Mouse (Mus musculus) heart, embryonic 14.5 days (tissue): ENCODE data around the gene Dgkb. TPM values are rescaled to one million over a fixed set of nuclear protein-coding genes. Genes with fewer than 3 reads are reported as not detected.
A peak's percentile ranks its signal among the peaks of the same experiment; 100 is the strongest.

ENCODE experiments used
- ATAC-seq: fragments of 200-750 bp; cut with Nextera tagmentation; 2 replicates; pipeline ENCODE4 v1.8.0; 2017; ENCODE audit warnings: low read depth, moderate TSS enrichment; ENCODE audit not compliant: insufficient number of reproducible peaks, insufficient read depth, low FRiP score
- H3K27ac ChIP-seq, 2 experiments: fragments of 200-500 bp in 1 of 2; fragments of 300-500 bp in 1 of 2; sonication (generic) in 1 of 2; replicated peaks in 1 of 2; 2 replicates each; pipeline ENCODE4 v1.5.1; 2012 to 2014; ENCODE audit warnings: low read depth in 2 of 2, low read length in 2 of 2, control low read depth in 1 of 2, mild to moderate bottlenecking in 1 of 2, mixed read lengths in 1 of 2; ENCODE audit not compliant: control insufficient read depth in 1 of 2, insufficient read depth in 1 of 2
- H3K27me3 ChIP-seq: fragments of 300-500 bp; sonication (generic); 2 replicates; pipeline ENCODE4 v1.6.1; 2014; ENCODE audit warnings: mild to moderate bottlenecking, low read length, control low read depth; ENCODE audit not compliant: control insufficient read depth, insufficient read depth
- H3K36me3 ChIP-seq: fragments of 300-500 bp; sonication (generic); 2 replicates; pipeline ENCODE4 v1.6.1; 2014; ENCODE audit warnings: mild to moderate bottlenecking, control low read depth, low read length, mixed read lengths; ENCODE audit not compliant: control insufficient read depth, insufficient read depth
- H3K4me1 ChIP-seq, 2 experiments: fragments of 200-500 bp in 1 of 2; fragments of 300-500 bp in 1 of 2; sonication (generic) in 1 of 2; 2 replicates each; pipeline ENCODE4 v1.6.1; 2012 to 2014; ENCODE audit warnings: low read length in 2 of 2, control low read depth in 1 of 2, mixed read lengths in 1 of 2; ENCODE audit not compliant: control insufficient read depth in 2 of 2, insufficient read depth in 2 of 2
- H3K4me2 ChIP-seq: fragments of 300-500 bp; sonication (generic); 2 replicates; pipeline ENCODE4 v1.6.1; 2014; ENCODE audit warnings: mild to moderate bottlenecking, low read length
- H3K4me3 ChIP-seq, 2 experiments: fragments of 200-500 bp in 1 of 2; fragments of 300-500 bp in 1 of 2; sonication (generic) in 1 of 2; 2 replicates each; pipeline ENCODE4 v1.5.1; 2012 to 2014; ENCODE audit warnings: low read length in 2 of 2, mild to moderate bottlenecking in 2 of 2, control low read depth in 1 of 2, low read depth in 1 of 2, moderate library complexity in 1 of 2; ENCODE audit not compliant: control insufficient read depth in 1 of 2, insufficient read depth in 1 of 2
- H3K9ac ChIP-seq: fragments of 300-500 bp; sonication (generic); 2 replicates; pipeline ENCODE4 v1.6.1; 2014; ENCODE audit warnings: mild to moderate bottlenecking, low read length
- H3K9me3 ChIP-seq: fragments of 300-500 bp; sonication (generic); 2 replicates; pipeline ENCODE4 v1.6.1; 2016; ENCODE audit warnings: low read length, control low read depth; ENCODE audit not compliant: control insufficient read depth
- WGBS: fragments of 180-500 bp; shearing (Covaris S2); extraction: QIAGEN DNeasy Blood & Tissue Kit; methylation state at CpG from one replicate; pipeline ENCODE4 v1.1.7; 2014; 5-methylcytosine and 5-hydroxymethylcytosine counted together
- polyA plus RNA-seq: library from polyadenylated mRNA; unstranded; fragments of >200 nt; fragmentation: Nextera tagmentation; extraction: Ambion mirVana; gene quantifications from 2 replicates; pipeline ENCODE4 v1.2.1, GENCODE M21; 2014

Gene Dgkb
- polyA plus RNA-seq, 1 experiment from 2014 or later = 0.41 TPM

DNA sequence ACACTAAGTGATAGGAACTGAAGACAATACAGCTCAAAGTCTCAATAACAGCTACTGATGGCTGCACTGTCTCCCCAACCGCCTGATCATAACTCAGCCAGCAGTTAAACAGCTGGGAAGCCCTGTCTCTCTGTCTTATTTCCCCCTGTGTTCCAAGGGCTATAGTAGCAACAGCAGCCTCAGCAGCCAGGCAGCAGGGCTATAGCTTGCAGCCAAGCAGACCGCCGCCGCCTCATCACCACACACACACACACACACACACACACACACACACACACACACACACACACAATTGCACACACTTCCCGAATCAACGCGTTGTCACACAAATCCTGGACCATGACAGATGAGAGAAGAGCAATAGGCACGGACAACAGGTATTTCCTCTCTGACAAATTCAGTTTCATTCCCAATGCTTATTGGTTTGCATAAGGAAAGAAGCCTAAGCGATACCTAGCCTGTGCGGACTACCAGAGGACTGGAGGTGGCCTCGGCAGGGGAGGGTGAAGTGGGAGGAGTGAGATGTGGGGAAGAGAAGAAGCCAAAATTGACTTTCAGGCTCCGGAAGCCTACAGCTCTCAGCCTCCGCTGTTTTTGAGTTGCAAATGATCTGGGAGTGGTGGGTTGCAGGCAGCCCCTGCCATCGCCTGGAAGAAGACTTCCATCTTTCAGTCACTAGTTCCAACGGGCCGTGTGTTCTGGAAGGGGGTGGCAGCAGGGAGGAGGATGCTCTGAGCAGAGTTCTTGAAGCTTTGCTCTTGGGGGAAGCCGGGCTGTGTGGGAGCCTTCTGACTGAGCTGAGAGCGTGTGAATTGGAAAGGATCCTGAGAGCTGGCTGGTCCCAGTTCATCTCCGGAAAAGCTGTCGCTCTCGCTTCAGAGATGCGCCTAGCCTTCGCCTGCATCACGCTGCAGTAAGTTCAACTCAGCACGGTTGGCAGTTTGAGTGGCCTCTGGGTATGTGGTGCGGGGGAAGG lies 62.8 kb downstream of the Dgkb start:
- no peak overlapping the region for H3K27ac ChIP-seq

DNA sequence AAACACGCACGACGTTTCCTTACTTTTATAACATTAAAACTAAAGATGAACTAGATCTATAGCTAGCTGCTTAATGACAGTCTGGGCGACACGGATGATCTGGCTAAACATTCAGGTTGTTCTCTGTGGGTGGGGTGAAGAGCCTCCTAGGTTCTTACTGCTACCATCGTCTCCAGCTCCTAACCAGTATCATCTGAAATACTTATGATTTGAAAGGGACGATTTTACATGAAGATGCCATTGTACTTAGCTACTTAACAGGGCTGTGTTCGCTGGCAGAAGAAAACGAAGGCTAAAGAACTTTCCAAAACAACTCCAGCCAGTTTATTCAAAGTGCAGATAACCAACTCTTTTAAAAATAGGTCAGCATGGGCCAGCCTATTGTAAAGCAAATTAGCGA lies 63.9 kb downstream of the Dgkb start:
- 7% methylated on average over 10 of the region's 10 CpGs for WGBS
- no peaks in the 10 kb centered on the region for H3K9me3 ChIP-seq
- H3K4me3 ChIP-seq = peak overlapping the region in 1 of 2 experiments; percentile 41; a peak in 2 of 4 replicates
- H3K27ac ChIP-seq = no peak overlapping the region
- H3K27me3 ChIP-seq = no peaks in the 10 kb centered on the region
- ATAC-seq = no peak
- H3K4me1 ChIP-seq = no peaks in the 10 kb centered on the region; a peak in 1 of 4 replicates
- H3K36me3 ChIP-seq = no peaks in the 10 kb centered on the region
- peak overlapping the region; percentile 75 for H3K4me2 ChIP-seq
- H3K9ac ChIP-seq = no peak overlapping the region

More for the DNA sequence above, 62.8 kb downstream of the Dgkb start:
- Histone ChIP-seq H3K36me3 (no peaks in the 10 kb centered on the region), H3K27me3 (no peaks in the 10 kb centered on the region), H3K9me3 (no peaks in the 10 kb centered on the region), H3K4me1 (no peaks in the 10 kb centered on the region; a peak in 1 of 4 replicates), H3K4me2 (peak overlapping the region; percentile 75), H3K9ac (no peak overlapping the region), H3K4me3 (peak overlapping the region; percentile 41)
- ATAC-seq = no peak
- 3% methylated on average over 26 of the region's 26 CpGs for WGBS

DNA sequence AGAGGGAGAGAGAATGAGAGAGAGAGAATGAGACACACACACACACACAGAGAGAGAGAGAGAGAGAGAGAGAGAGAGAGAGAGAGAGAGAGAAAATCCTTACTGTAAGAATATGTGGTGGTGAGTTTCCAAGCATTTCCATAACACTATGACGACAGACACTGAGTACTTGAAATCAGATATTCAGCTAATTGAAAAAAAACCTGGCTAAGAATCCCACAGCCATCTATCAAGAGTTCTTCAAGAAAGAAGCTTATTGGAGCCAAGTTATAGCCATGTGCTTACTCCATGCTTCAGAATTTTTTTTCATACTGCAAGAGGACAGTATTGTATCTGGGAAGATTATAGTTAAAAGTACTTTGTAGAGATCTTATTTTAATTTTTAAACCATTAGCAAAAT lies 65.3 kb downstream of the Dgkb start:
- H3K27me3 ChIP-seq = no peaks in the 10 kb centered on the region
- no peak overlapping the region for H3K27ac ChIP-seq
- no peak overlapping the region for H3K4me3 ChIP-seq
- no peak for ATAC-seq
- H3K4me2 ChIP-seq = no peak overlapping the region
- H3K9ac ChIP-seq = no peak overlapping the region
- H3K9me3 ChIP-seq = no peaks in the 10 kb centered on the region
- WGBS = 77% methylated on average over 1 of the region's 1 CpGs
- H3K36me3 ChIP-seq = no peaks in the 10 kb centered on the region
- no peaks in the 10 kb centered on the region; a peak in 1 of 4 replicates for H3K4me1 ChIP-seq

DNA sequence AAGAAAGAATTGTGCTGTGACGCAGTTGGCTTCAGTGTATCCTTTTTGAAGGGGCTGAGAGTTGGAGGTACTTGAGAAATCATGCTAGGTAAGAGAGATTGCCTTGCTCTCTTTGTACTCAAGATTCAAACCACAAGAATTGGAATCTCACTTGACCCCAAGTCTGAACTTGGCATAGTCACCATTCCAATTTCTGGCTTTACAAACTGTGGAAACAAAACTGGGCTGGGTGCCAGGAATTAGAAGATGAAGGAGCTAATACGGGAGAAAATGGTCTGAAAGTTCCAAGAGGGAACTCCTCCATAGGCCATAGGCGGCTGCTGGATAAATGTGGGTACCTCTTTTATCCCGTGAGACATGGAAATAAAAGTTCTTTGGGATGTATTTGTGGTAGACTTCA lies 66.3 kb downstream of the Dgkb start:
- no peak overlapping the region for H3K4me3 ChIP-seq
- no peak overlapping the region for H3K27ac ChIP-seq
- H3K9me3 ChIP-seq = no peaks in the 10 kb centered on the region
- H3K36me3 ChIP-seq = no peaks in the 10 kb centered on the region
- H3K27me3 ChIP-seq = no peaks in the 10 kb centered on the region
- H3K9ac ChIP-seq = no peak overlapping the region
- no peak for ATAC-seq
- no peak overlapping the region for H3K4me2 ChIP-seq
- 68% methylated on average over 4 of the region's 4 CpGs for WGBS
- H3K4me1 ChIP-seq = no peaks in the 10 kb centered on the region; a peak in 1 of 4 replicates

DNA sequence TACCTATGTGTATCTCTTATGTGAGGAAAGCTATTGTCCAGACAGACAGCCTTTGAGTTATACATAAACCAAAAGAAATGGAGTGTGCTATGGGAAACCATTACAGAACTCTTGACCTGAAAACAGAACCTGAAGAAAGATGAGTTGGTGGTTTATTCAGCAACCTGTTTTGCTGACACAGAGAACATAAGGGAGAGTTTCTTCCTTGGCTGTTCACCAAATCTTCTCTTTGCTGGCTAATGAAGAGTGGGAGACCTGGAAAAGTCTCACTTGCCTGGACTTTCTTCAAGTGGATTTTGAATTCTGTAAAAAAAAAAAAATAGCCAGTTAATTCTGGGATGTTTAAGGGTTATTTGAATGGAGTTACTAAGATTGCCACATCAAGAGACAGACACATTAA lies 71.1 kb downstream of the Dgkb start:
- no peaks in the 10 kb centered on the region for H3K4me1 ChIP-seq
- H3K27me3 ChIP-seq = no peaks in the 10 kb centered on the region
- no peak overlapping the region for H3K4me2 ChIP-seq
- no peak overlapping the region for H3K27ac ChIP-seq
- no peak for ATAC-seq
- H3K9me3 ChIP-seq = no peaks in the 10 kb centered on the region
- no peak overlapping the region for H3K9ac ChIP-seq
- no peak overlapping the region for H3K4me3 ChIP-seq
- no peaks in the 10 kb centered on the region for H3K36me3 ChIP-seq

DNA sequence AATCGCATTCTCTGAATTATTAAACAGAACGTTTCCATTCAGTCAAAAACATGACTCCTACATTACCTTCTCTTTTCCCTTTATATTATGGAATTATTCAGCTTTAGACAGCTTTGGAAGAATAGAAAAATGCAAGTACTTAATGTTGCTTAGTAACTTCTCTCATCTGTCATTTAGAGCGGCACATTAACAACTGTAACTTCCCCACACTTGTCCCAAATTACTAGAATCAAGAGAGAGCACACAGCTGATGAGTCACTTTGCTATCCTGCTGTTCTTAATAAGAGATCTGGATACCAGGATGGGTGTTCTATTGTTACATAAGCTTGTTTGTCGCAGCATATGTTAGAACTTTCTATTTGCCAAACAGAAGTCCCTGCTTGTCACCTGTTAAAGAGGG lies 71.9 kb downstream of the Dgkb start:
- H3K9ac ChIP-seq = no peak overlapping the region
- H3K27ac ChIP-seq = no peak overlapping the region
- no peaks in the 10 kb centered on the region for H3K4me1 ChIP-seq
- no peaks in the 10 kb centered on the region for H3K9me3 ChIP-seq
- ATAC-seq = no peak
- WGBS = 76% methylated on average over 4 of the region's 4 CpGs
- no peaks in the 10 kb centered on the region for H3K27me3 ChIP-seq
- no peak overlapping the region for H3K4me2 ChIP-seq
- H3K4me3 ChIP-seq = no peak overlapping the region
- H3K36me3 ChIP-seq = no peaks in the 10 kb centered on the region

DNA sequence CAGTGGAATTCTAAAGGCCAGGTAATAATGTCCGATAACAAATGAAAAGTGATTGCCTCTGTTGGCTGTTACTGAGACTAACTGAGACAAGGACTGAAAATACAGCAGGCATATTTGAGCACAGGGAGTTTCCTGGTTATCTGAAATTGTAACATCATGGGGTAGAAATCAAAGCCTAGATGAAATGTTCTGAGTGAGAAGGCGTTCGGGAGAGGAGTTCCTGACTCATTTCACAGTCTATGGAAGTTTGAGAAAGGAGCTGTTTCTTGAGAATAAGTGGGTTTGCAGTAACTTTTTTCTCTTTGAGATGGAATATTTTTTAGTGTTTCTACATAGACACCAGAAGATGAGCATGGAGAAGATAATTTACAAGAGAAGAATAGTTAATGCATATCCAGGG lies 73.8 kb downstream of the Dgkb start:
- Histone ChIP-seq H3K9me3 (no peaks in the 10 kb centered on the region), H3K27me3 (no peaks in the 10 kb centered on the region), H3K4me2 (no peak overlapping the region), H3K9ac (no peak overlapping the region), H3K4me3 (no peak overlapping the region), H3K36me3 (no peaks in the 10 kb centered on the region), H3K27ac (no peak overlapping the region), H3K4me1 (no peaks in the 10 kb centered on the region)
- whole genome bisulfite sequencing = 77% methylated on average over 3 of the region's 3 CpGs
- no peak for ATAC-seq
